Mouse (Mus musculus) right cerebral cortex, postnatal 36 days (tissue): Measurements from ENCODE around the gene Kif16b.

Experiments used
- DNase-seq, 2 experiments: peaks; one replicate each; pipeline ENCODE4 v3.0.0; 2022; ENCODE audit warnings: low spot score in 2 of 2, mixed read lengths in 1 of 2

The Kif16b gene

DNA sequence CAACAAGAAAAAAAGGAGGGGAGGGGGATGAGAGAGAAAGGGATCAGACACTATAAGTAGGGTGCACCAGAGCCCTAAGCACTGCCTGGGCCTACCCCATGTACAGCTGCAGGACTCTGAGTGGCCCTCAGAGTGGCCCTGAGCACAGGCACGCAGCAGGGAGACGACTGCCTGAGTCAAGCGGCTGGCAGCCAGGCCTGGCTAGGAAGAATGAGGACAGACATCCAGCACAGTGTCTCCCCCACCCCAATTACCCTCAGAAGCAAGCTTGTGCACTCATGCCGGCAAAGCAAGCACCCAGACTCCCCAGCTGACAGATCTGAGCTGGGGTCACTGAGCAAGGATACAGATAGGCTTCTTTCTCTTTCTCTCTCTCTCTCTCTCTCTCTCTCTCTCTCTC, 25.4 kb downstream of the Kif16b start:
- DNase-seq = no peak

DNA sequence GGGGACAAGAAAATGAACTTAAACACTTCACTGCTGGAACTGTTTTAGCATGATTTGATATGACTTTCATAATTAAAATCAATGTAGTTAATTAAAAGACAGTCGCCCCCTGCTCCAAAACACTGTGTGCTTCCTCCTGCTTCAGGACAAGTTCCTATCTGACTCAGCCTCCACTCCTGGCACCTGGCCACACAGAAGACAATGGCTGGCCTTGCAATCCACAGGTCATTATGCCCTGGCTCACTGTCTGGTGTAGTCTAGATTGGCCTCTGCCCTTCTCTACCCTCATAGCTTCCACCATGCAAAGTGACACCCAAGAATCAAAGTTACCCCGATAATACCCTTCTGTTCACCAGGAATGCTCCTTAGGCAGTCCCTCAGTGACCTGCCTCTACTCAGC, 26.8 kb downstream of the Kif16b start:
- DNase-seq = no peak

DNA sequence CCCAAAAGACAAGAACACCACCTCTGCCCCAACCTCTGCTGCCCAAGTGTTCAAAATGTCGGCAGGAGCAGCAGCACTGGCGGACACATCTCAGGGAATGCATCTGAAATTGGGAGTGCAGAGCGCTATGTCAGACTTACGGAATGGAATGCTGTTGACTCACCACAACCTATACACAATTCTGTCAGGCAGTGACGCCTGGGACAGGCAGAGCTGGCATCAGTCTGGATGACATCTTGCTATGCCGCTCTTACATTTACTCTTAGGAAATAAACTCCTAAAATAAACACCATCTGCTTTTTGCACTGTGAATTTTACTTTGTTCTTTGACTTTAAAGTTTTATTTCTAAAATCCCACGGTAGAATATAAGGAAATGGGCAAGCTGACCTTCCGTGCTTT, 31.3 kb downstream of the Kif16b start:
- peak in 1 of 2 experiments; percentile 18 for DNase-seq

DNA sequence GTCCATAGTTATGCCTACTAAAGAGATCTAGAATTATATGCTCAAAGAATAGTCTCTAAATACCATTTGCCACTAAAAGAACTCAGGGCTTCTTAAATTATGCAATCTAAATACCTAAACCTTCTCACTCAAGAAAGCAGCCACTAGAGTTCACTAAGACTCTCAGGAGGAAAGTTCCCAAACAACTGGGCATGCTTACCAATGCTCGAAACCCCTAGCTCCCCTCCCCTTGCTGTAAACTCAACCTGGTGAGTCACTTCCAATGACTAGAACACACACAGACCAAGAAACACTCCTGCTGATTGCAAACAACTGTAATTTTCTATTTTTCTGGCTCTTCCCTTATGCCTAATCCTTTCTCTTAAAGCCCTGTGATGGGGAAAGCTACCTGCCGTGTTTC, 33.9 kb downstream of the Kif16b start:
- no peak for DNase-seq

DNA sequence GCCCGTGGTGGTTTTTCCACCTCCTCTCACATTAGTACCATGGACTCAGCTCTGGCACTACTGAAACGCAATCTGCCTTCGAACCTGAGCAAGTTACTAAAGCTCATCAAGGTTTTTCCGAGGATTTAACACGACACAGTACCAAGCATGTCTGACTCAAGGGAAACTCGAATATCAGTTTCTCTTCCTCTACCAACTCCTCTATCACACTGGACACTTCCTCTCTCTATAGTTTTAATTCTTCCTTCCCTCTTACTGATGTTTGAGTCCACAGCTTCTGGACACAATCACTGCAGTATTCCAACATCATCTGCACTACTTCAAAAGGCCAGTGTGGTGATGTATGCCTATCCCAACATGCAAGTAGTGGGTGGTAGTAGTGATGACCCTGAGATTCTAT, 40.3 kb downstream of the Kif16b start:
- no peak for DNase-seq

DNA sequence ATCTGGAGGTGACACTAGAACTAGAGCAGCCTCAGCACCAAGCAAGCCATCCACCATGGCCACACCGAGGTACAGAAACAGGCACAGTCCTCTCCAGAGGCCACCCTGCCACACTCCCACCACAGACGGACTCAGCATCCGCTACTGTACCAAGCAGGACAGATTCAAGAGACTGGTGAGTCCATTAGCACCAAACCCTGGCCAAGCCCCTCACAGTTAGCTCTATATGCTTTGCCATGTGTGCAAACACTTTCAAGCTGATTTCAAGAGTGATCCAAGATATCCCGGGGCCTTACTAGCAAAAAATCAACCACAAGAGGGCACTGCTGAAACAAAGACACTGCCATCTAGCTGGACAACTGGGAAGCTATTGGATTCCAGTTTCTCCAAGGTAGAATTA, 41.9 kb downstream of the Kif16b start:
- peak; percentile 24 to 48 for DNase-seq

DNA sequence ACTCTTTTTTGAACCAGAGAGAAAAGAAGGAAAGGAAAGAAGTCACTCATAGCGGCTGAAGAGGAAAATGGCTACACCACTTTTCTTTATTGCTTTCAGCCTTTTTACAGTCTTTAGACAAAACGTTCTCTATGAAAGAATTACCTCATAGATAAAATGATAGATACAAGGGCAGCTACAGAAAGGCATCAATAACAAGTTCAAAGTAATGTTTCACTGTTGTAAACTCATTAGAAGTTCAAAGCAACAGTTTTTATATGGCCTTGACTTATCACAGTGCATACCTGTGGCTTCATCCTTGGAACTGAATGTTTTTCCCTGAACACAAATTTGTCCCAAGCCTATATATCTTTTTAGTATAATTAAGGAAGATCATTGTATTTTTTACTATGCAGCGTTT, 62.6 kb downstream of the Kif16b start:
- DNase-seq = no peak

DNA sequence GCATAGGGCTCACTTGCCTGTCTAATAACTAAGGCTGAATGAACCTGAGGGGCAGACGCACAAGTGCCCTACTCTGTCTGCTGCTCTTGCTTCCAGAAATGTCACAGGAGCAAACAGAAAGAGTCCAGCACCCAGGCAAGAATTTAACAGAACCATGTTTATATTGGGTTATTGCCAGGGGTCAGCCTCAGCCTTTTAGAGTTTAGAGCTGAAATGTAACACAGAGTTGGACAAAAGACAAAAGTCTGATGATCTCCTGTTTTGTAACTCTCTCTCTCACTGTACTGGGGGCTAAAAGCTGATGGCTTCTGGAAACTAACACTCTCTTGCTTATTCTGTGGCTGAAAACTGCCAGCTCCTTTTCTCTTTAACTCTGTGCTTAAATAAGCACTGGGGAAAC, 63.2 kb downstream of the Kif16b start:
- no peak for DNase-seq

DNA sequence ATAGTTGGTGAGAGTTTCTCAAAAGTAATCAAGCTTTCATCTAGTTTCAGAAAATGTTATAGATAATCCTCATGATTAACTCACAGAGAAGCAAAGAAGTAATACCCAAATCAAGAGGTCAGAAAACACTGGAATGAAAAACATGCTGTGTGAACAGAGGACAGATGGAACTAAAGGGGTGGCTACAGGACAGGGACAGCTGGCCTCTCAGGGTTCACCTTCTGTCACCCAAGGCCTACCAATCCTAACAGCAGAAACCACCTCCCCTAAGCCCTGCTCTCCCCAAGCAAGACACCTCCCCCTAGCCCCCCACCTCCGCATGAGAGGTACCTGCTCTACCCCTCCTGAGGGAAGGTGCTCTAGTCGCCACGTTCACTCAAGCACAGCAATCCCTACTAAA, 66.6 kb downstream of the Kif16b start:
- DNase-seq = no peak

DNA sequence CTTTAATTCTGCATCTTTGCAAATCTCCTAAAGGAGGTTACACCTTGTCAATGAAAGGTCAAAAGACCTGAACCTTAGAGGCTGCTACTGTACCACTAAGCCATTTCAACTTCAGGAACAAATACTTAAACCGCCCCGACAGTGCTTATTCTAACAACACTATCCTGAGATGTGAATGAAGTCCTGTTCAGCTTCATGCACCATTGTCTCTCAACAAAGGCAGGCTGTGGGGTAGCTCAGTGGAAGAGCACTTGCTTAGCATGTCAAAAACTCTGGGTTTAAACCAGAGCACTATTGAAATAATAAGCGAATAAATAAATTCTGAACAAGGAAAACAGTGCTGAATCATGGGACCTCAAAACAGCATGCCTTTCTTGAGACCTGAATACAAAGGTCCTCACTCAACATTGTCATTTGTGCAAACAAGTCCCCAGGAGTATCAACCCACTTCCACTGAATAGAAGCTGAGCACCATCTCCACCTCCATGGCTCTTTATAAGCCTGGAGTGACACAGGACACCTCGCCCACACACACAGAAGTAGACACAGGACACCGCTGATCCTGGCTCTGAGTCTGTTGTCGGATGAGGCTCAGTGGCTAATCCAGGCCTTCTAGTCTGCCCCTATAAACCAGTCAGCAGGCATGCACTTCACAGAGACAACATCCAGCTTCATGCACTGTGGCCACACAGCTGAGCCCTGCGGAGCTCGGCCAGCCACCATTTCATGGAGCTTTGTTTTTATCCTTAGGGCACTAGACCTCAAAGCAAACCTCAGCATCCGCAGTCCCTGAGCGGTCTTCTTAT, 68.5 kb downstream of the Kif16b start:
- DNase-seq = no peak

DNA sequence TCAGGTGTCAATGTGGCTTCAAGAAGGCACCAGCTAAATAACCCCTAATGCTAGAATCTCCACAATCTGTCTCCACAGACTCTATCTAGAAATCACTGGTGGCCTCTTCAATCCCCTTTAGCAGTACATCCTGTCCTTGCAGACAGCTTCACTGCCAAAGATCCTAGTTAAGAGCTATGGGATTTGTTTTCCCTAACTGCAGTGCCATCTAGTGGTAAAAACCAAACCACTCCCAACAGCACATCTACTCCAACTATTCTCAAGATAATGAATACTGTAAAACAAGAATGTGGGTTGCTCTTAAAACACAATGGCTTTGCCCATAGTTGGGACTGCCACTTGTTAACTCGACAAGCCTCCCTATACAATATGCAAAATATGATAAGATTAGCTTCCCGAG, 88.3 kb downstream of the Kif16b start:
- DNase-seq = peak; percentile 8 to 10

DNA sequence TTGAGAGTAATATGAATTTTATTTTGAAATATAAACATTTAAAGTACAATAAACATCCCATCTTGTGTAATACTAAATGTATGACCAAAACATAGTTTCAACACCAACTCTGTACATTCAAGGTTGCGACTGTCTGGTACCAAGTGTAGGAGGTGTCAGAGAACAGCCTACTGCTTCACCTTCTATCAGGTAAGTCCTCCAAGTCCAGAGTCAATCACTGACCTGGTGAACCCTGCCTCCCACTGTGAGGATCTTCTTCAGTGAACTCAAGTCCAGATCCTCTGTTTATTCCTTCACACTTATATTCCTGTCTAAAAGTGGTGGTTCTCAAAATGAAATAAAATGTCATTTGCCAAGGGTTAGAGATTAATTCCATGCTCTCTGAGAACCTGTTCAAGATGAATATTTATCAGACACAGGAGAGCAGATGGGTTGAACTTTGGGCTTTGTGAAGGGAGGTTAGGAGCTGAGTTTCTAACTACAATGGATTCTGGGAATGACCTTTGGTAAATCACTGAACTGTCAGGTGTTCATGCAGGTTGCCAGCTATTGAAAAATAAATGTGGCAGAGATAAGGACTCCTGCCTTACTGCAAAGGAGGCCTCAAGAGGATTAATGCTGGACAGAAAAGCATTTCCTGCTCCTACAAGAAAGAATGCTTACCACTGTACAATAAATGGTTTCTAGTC, 97.4 kb downstream of the Kif16b start:
- DNase-seq = no peak

DNA sequence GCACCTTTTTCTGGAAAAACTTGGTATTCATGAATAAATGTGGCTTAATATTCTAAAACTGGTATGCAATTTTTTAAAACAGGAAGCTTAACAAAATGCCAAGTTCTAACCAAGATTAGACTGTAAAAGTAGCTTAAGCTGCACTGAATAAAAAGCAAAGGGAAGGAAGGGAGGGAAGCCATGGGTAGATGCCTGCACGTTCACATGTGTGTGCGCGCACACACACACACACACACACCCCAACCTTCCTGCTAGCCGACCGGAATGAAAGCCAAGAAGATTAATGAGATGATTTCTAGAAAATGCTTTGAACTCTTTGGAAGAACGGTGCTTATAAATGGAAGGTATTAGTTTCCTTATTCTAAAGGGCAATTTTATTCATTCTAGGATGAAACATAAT, 104.0 kb downstream of the Kif16b start:
- no peak for DNase-seq

DNA sequence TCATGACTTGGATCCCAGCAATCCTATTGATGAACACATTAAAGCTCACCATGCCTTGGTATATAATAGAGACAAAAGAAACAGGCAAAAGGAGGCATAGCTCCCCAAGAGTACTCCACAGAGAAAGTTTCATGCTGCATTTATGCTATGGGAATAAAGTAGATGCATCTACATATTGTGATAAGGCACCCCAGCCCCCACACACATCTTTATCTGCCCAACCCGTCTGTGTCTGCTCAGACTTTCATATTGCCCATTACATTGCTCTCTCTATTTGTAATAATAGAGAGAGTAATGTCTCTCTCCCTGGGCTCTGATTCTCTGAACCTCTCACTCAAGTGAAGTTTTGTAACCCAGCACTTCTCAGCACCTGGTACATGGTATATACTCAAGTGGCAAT, 126.0 kb downstream of the Kif16b start:
- no peak for DNase-seq

DNA sequence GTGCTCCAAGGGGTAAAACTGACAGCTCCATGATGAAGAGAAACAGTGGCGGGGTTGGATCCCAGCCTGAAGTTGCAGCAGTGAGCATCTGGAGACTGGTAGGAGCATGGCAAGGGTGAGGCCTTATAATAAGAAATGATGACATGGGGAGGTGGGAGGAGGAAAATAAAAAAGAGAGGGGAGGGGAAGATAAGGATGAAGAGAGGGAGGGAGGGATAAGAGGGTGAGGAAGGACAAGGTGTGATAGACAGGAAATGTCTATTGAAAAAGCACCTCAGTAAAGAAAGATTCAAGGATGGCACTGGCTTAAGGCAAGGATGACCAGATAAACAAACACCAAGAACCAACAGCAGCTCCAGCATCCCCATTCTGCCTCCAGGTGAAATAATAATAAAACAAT, 126.6 kb downstream of the Kif16b start:
- no peak for DNase-seq

DNA sequence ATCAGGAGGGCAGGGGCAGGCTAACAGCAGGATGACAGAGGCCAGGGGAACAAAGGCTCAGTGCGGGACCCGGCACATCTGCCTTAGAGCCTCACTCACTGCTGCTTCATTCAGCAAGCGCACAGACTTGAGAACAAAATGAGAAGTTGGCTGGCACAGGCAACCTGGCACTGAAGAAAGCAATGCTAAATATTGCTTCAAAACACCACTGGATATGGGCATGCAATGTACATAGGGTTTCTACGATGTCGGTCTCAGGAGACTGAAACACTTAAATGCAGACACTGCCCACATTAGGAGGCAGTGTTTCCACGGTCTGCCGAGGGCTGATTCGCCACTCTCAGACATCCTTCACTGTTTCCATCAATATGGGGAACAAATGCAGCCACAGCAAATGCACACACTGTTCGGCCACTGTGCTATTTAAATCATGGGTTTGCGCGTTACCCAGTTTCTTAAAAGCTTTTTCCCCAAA, 131.6 kb downstream of the Kif16b start:
- DNase-seq = peak in 1 of 2 experiments; percentile 20

DNA sequence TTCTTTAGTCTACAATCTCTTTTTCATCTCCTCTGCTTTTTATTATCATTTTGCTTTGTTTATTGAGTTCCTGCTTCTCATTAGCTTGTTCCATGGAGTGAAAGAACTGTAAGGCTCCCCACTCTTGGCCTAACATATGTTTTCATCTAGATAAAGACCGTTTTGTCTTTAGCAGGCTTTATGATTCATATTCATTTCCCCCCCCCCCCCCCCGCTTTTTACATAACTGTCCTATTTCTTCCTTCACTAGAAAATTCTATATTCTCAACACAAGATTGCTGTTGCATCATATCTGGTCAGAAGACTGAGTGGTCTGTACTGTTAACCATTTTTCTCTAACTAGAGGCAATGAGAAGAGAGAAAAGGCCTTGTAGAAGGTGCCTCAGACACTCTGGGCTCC, 137.1 kb downstream of the Kif16b start:
- no peak for DNase-seq

DNA sequence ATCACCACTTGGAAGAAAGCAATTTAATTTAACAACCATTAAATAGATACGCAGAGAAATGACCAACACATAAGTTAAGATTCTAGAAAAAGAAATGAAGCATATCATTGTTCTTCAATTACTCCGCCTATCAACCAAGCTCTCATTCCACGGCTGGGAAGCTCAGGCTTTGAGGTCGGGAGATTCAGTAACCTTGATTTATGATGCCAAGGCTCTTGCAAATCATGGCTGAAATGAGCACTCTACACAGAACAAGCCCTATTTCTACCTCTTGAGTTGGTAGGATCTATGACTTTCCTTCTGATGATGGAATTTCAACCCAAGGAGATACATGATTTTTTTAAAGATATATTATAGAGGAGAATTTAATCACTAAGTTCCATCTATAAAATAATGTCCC, 140.5 kb downstream of the Kif16b start:
- DNase-seq = no peak

DNA sequence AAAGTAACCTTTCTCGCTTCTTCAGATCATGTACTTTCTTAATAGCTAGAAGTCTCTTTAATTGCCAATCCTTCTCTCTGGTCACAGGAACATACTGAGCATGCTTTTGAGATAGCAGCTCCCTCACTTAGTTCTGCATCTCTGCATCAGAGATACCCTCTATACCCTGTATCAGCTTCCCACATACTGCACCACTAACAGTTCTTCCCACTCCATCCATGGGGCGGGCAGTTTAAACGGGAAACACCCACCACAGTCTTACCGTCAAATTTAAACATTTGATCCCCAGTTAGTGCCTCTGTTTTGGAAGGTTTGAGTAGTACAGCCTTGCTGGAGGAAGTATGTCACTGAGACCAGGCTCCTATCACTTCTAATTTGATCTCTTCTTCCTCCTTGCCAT, 142.1 kb downstream of the Kif16b start:
- DNase-seq = no peak

DNA sequence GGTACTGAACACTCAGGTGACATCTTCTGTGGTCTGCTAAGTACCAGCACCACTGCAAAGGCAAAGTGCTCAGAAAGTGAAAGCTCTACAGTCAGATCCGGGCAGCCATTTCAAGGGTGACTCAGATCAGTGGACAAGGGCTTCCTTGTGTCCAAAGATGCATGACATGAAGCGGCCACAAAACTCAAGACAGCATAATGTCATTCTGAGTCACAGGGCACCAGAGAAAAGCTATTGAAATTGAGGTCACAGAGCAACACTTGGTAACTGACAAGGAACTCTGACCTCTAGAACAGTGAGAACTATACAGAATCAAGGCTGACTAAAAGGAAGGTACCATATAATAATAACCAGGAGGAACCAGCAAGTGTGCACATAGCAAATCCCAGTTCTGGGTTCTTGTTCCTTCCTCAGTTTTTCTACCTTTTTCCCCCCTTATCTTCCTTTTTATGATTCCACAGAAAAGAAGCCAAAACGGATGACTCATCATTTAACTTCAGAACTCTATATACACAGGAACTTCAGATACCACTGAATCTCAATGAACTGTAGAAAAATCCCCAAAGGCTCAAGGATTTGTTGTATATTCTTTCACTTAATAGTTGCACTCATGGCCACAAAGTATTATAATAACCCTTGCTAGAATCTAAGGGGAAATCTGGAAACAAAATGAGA, 143.1 kb downstream of the Kif16b start:
- DNase-seq = no peak

DNA sequence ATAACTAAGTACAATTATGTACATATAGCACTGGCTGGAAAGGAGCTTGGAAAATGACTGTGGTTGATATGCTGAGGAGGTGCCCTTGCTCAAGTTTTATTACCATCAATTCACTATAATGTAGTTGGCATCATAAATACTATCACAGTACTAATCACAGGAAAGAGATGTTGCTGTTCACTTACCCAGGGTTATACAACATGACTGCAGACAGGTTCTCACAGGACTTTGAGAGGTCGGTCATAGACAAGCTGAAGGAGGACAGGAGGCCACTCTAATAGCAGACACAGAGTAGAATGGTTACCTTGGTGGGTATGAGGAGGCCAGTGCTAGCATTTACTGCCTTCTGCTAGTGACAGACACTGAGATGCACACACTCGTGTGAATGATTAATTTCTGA, 162.0 kb downstream of the Kif16b start:
- DNase-seq = no peak

DNA sequence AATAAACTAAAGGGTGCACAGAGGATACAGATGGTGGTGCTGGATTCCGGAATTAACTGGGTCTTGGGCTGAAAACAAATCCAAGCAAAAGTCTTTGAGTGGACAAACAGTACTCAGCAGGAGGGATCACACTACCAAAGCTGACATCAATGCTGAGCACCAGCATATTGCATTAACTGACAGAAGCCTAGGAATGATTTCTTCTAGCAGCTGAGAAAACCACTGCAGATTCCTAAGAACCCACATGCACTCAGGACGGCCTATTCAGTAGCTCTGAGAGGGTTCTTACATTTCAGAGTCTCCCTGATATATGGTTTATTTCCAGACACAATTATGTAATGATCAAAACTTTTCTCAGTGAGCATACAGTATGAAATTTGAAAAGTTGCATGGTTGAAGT, 162.8 kb downstream of the Kif16b start:
- DNase-seq = no peak

DNA sequence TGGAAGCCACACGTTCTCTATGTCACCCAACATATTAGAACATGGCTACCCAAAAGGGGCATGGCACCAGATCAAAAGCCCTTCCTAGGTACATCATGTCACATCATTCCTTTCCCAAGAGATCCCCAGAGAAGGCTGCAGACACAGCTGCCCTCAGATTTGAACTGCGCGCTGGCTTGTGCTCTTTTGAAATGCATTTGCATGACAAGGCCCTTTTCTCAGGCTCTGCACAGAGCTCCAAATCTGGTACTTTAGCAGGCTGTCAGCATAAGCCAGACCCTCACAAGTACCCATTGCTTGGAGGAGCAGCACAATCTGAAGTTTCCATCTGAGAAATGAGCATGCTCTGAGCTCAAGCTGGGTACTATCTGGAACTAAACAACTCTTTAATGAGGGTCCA, 165.6 kb downstream of the Kif16b start:
- no peak for DNase-seq
